Mouse (Mus musculus) mouse trophoblast stem cell (cell line): ENCODE data around the gene Mief2.

Source experiments
- in situ Hi-C, 2 experiments: fragments of 300-500 bp; cut with MseI, MboI; formaldehyde crosslinking; loops; 2 replicates in 1 of 2; 3 replicates in 1 of 2; pipeline ENCODE4 v1.15.1; 2025

The Mief2 gene

GRCm38 (mm10) chr11:60715833-60716232 is 12.4 kb upstream of the Mief2 start:
- in situ Hi-C loops: loop anchor here in 1 of 2 experiments (10.0 kb wide), 1 partner anchor 171 kb away; no protein-coding TSS in a partner anchor

GRCm38 (mm10) chr11:60719263-60719662 is 8.9 kb upstream of the Mief2 start:
- in situ Hi-C loops: loop anchor here in 1 of 2 experiments (10.0 kb wide), 1 partner anchor 174 kb away; no protein-coding TSS in a partner anchor

DNA sequence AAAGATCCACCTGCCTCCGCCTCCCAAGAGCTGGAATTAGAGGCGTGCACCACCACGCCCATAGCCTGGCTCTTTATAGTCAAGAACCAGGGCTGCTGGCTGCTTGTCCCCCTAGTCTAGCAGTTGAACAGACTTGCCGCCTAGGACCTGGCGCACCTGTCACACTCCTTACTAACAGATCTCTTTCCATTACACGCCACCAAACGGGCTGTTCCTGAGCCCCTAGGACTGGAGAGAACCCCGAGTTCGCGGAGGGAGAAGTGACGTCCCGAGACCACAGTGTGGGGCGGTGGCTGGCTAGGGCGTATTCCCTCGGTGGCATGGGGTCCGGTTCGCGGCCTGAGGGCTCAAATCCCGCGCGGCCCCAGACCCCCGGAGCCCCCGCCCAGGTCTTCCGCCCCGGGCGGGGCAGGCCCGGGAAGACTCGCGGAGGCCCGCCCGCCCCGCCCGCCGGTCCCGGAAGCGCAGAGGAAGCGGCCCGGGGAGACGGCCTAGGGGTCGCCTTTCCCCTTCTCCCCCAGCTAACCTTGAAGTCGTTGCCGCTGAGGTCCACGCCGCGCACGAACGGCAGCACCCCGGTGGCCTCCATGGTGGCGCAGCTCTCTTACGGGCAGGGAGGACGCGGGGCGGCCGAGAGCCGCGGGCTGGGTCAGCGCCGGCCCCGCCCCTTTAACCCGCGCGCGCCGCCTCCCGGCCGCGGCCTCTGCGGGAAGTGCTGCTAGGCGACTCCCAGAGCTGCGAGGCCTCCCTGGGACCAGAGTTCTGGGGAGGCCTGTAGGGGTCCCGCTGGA is 1.4 kb upstream of the Mief2 start, which contains the start of gene Flii:
Flii (minus strand) TSS at position 663 of the 791 bp plus-strand sequence.
- in situ Hi-C loops: no loop called here

DNA sequence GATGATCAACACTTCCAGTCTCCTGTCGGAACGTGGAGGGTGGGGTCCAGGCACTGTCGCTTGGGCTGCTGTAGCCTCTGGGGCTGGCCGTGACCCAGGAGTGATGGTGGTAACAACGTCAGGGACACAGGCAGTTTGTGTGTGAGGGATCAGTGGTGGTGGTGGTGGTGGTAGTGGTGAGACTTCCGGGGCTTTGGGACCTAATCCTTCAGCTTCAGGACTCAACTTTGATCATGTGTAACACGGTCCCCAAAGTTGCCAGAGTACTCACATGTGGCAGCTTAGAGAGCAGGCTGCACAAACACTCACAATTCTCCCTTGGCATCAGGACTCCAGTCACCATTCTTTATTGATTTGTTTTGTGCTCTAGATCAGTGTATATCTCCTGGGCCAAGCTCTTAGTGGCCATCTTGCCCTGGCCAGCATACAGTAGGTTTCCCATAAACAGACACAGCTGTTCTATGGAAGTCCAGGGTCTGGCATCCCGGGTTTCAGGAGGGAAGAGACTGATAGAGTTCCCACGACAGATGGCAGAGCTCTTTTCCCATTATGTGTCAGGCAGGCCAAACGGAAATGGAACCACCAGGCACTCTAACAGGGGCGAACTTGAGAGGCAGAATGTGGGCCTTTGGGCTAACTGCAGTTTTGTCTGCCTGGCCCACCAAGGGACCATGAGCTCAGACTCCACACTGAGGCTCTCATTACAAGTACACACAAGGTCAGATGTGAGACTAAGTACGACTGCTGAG is 632 bp upstream of the Mief2 start:
- in situ Hi-C loops: no loop called here

- in situ Hi-C loops: no loop called here
Measured at GRCm38 (mm10) chr11:60729217-60729641, 1.0 kb downstream of the Mief2 start.

DNA sequence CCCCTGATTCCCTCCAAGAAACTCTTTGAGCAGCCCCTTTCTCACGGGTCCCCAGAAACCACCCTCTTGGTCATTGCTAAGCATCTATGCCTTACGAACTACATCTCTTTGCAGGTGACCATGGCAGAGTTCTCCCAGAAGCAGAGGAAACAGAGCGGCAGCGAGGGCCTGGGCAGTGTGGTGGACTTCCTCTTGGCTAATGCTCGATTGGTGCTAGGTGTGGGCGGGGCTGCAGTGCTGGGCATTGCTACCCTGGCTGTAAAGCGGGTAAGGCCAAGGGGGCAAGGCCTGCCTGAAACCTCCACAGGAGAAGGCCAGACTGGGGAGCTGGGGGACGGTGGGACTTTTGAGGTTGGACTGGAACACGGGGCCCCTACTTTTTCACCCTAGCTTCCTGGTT is 2.0 kb downstream of the Mief2 start:
- in situ Hi-C loops: no loop called here

GRCm38 (mm10) chr11:60731251-60731650 is 3.1 kb downstream of the Mief2 start:
- in situ Hi-C loops: no loop called here

GRCm38 (mm10) chr11:60734206-60734605 is 6.0 kb downstream of the Mief2 start:
- in situ Hi-C loops: no loop called here

GRCm38 (mm10) chr11:60735191-60735590 is 7.0 kb downstream of the Mief2 start:
- in situ Hi-C loops: no loop called here

DNA sequence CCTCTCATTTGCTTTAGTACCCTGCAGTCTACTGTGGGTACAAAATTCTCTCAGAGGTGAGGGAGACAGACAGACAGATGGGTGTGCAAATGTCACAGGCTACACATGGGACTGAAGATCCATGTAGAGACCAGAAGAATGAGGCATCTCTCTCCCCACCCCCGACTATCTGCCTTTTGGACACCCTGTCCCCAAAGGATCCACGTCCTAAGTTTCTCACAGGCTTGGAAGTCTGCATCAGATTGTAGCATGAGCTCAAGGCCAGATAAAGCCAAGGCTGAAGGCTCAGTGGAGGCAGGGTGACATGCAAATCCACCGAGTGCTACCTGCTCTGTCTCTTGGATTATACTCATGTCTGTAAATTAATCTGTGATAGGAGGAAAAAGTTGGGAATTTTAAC is 8.3 kb downstream of the Mief2 start:
- in situ Hi-C loops: no loop called here

DNA sequence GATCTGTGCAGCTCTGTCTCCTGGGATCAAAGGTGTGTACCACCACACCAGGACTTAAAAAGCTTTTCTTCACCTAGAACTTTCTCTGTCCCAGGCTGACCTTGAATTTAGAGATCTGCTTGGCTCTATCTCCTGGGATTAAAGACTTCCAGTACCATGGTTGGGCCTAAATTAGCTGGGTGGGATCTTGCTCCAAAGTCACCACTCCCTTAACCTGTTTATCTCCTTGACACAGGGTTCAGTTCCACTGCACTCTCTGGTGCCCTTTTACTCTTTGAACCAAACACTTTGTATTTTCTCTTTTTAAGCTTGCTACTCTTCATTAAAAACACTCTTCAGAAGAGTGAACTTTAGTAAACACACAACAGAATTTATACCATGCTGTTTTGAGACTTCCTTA is 9.3 kb downstream of the Mief2 start:
- in situ Hi-C loops: no loop called here

GRCm38 (mm10) chr11:60740321-60740720 is 12.1 kb downstream of the Mief2 start:
- in situ Hi-C loops: no loop called here

- in situ Hi-C loops: no loop called here
Measured at GRCm38 (mm10) chr11:60755570-60755969, 27.4 kb downstream of the Mief2 start.

- in situ Hi-C loops: no loop called here
Measured at GRCm38 (mm10) chr11:60761681-60762080, 33.5 kb downstream of the Mief2 start.

GRCm38 (mm10) chr11:60766969-60767368 is 38.8 kb downstream of the Mief2 start:
- in situ Hi-C loops: no loop called here

DNA sequence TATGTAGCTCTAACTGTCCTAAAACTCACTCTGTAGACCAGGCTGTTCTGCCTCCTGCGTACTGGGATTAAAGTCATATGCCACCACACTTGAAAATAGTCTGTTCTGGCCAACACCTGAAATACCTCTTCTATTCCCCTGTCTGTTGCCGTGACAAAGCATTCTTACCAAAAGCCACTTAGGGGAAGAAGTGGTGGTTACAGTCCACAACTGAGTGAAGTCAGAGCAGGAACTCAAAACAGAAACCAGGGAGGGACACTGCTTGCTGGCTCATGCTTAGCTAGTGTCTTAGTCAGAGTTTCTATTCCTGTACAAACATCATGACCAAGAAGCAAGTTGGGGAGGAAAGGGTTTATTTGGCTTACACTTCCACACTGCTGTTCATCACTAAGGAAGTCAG is 41.1 kb downstream of the Mief2 start:
- in situ Hi-C loops: no loop called here

GRCm38 (mm10) chr11:60770776-60771175 is 42.6 kb downstream of the Mief2 start:
- in situ Hi-C loops: no loop called here

- in situ Hi-C loops: no loop called here
Measured at GRCm38 (mm10) chr11:60772161-60772560, 44.0 kb downstream of the Mief2 start.

DNA sequence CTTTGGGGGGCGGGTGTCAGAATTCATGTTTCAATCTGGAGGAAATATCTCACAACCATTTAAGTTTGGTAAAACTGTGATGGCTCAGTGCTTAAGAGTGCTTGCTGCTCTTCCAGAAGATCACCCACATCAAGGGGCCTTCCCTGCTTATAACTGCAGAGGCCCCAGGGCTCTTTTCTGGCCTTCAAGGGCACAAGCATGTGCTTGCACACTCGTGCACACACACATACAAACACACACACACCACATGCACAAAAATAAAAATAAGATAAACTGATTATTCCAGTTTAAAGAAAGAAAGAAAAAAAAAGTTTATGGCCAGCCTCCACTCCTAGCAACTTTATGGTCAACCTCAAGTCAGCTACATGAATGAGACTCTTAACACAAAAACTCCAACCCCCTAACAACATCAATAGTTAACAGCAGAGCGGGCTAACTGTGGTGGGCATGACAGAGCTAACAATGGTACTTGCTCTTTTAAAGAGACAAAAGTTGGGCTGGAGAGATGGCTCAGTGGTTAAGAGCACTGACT is 46.0 kb downstream of the Mief2 start:
- in situ Hi-C loops: no loop called here

GRCm38 (mm10) chr11:60774841-60775240 is 46.6 kb downstream of the Mief2 start:
- in situ Hi-C loops: no loop called here

- in situ Hi-C loops: no loop called here
Measured at GRCm38 (mm10) chr11:60775578-60775977, 47.4 kb downstream of the Mief2 start.

- in situ Hi-C loops: no loop called here
Measured at GRCm38 (mm10) chr11:60776107-60776828, 48.1 kb downstream of the Mief2 start.
